Mouse (Mus musculus) forebrain, embryonic 15.5 days (tissue): ENCODE measurements around the gene Topbp1. TPM values are rescaled to one million over a fixed set of nuclear protein-coding genes. Genes with fewer than 3 reads are reported as not detected.
A peak's percentile ranks its signal among the peaks of the same experiment; 100 is the strongest.
"Not testable (repeated sequence)": the region's sequence is repeated elsewhere in the genome, so short reads cannot be mapped to it uniquely, and the experiment has no call there.

ENCODE experiments used
- ATAC-seq: fragments of 200-750 bp; cut with Nextera tagmentation; replicated peaks from 2 replicates; pipeline ENCODE4 v1.8.0; 2017; ENCODE audit warnings: mild to moderate bottlenecking, moderate TSS enrichment, moderate library complexity
- H3K27ac ChIP-seq: fragments of 300-500 bp; sonication (generic); replicated peaks from 2 replicates; pipeline ENCODE4 v1.5.1; 2015; ENCODE audit warnings: mild to moderate bottlenecking, inconsistent platforms
- H3K27me3 ChIP-seq: fragments of 300-500 bp; sonication (generic); 2 replicates; pipeline ENCODE4 v1.6.1; 2015; ENCODE audit warnings: inconsistent platforms
- H3K36me3 ChIP-seq: fragments of 300-500 bp; sonication (generic); 2 replicates; pipeline ENCODE4 v1.6.1; 2015; ENCODE audit warnings: mild to moderate bottlenecking, inconsistent platforms
- H3K4me1 ChIP-seq: fragments of 300-500 bp; sonication (generic); 2 replicates; pipeline ENCODE4 v1.6.1; 2015; ENCODE audit warnings: inconsistent platforms
- H3K4me2 ChIP-seq: fragments of 300-500 bp; sonication (generic); replicated peaks from 2 replicates; pipeline ENCODE4 v1.6.1; 2015; ENCODE audit warnings: mild to moderate bottlenecking, inconsistent platforms
- H3K4me3 ChIP-seq: fragments of 300-500 bp; sonication (generic); 2 replicates; pipeline ENCODE4 v1.5.1; 2015; ENCODE audit warnings: mild to moderate bottlenecking, inconsistent platforms
- H3K9ac ChIP-seq: fragments of 300-500 bp; sonication (generic); replicated peaks from 2 replicates; pipeline ENCODE4 v1.6.1; 2015; ENCODE audit warnings: mild to moderate bottlenecking, inconsistent platforms
- H3K9me3 ChIP-seq: fragments of 300-500 bp; sonication (generic); 2 replicates; pipeline ENCODE4 v1.6.1; 2016; ENCODE audit warnings: inconsistent platforms
- WGBS: fragments of 180-500 bp; shearing (Covaris S2); methylation state at CpG from one replicate; pipeline ENCODE4 v1.1.7; 2015; ENCODE audit warnings: mixed read lengths; 5-methylcytosine and 5-hydroxymethylcytosine counted together
- polyA plus RNA-seq: library from polyadenylated mRNA; unstranded; fragments of >200 nt; fragmentation: Nextera tagmentation; extraction: Ambion mirVana; gene quantifications from 2 replicates; pipeline ENCODE4 v1.2.1, GENCODE M21; 2015

The Topbp1 gene
- polyA plus RNA-seq, 1 experiment from 2014 or later, result 38.4 TPM

- Histone ChIP-seq H3K4me1 (peaks cover 23% of the 10 kb centered on the region), H3K9me3 (no peaks in the 10 kb centered on the region), H3K27ac (no peak overlapping the region), H3K36me3 (no peaks in the 10 kb centered on the region), H3K4me3 (no peak overlapping the region), H3K27me3 (no peaks in the 10 kb centered on the region), H3K4me2 (no peak overlapping the region), H3K9ac (no peak overlapping the region)
- ATAC-seq, result no peak
- WGBS, result 86% methylated on average over 4 of the region's 4 CpGs
Measured at GRCm38 (mm10) chr9:103302239-103302638, 2.8 kb upstream of the Topbp1 start.

- no peak for ATAC-seq
- Histone ChIP-seq H3K27me3 (no peaks in the 10 kb centered on the region), H3K9ac (no peak overlapping the region), H3K27ac (no peak overlapping the region), H3K36me3 (no peaks in the 10 kb centered on the region), H3K4me1 (peaks cover 26% of the 10 kb centered on the region), H3K4me3 (no peak overlapping the region), H3K4me2 (no peak overlapping the region), H3K9me3 (no peaks in the 10 kb centered on the region)
- WGBS, result 56% methylated on average over 3 of the region's 3 CpGs
Measured at GRCm38 (mm10) chr9:103302666-103303065, 2.3 kb upstream of the Topbp1 start.

- Histone ChIP-seq H3K36me3 (peaks cover 14% of the 10 kb centered on the region), H3K27me3 (no peaks in the 10 kb centered on the region), H3K4me1 (peaks cover 28% of the 10 kb centered on the region), H3K4me2 (peak overlapping the region; percentile 79), H3K27ac (peak overlapping the region; percentile 51; the same call in 1 of the 2 replicates), H3K9me3 (no peaks in the 10 kb centered on the region), H3K9ac (peak overlapping the region; percentile 80), H3K4me3 (peak overlapping the region; percentile 97)
- peak; percentile 74 for ATAC-seq
- under 1% methylated on average over 40 of the region's 40 CpGs for whole genome bisulfite sequencing
Measured at GRCm38 (mm10) chr9:103305332-103306041, 472 bp downstream of the Topbp1 start.

- no peak overlapping the region for H3K9ac ChIP-seq
- H3K9me3 ChIP-seq, result no peaks in the 10 kb centered on the region
- 82% methylated on average over 6 of the region's 6 CpGs for WGBS
- H3K4me3 ChIP-seq, result no peak overlapping the region
- H3K27me3 ChIP-seq, result no peaks in the 10 kb centered on the region
- H3K4me2 ChIP-seq, result no peak overlapping the region
- peaks cover 22% of the 10 kb centered on the region for H3K4me1 ChIP-seq
- H3K27ac ChIP-seq, result no peak overlapping the region
- ATAC-seq, result no peak
- peaks cover 46% of the 10 kb centered on the region for H3K36me3 ChIP-seq
Measured at GRCm38 (mm10) chr9:103309832-103310231, 4.8 kb downstream of the Topbp1 start.

- Histone ChIP-seq H3K9me3 (no peaks in the 10 kb centered on the region), H3K9ac (no peak overlapping the region), H3K4me1 (no peaks in the 10 kb centered on the region), H3K4me3 (no peak overlapping the region), H3K27ac (no peak overlapping the region), H3K36me3 (peaks cover 82% of the 10 kb centered on the region), H3K27me3 (no peaks in the 10 kb centered on the region), H3K4me2 (no peak overlapping the region)
- no peak for ATAC-seq
- WGBS, result 64% methylated on average over 1 of the region's 2 CpGs
Measured at GRCm38 (mm10) chr9:103324678-103325077, 19.7 kb downstream of the Topbp1 start.

GRCm38 (mm10) chr9:103326449-103326848, 21.4 kb downstream of the Topbp1 start:
- no peak for ATAC-seq
- Histone ChIP-seq H3K4me2 (no peak overlapping the region), H3K27me3 (no peaks in the 10 kb centered on the region), H3K4me3 (no peak overlapping the region), H3K36me3 (peaks cover 69% of the 10 kb centered on the region), H3K4me1 (no peaks in the 10 kb centered on the region), H3K9ac (no peak overlapping the region), H3K27ac (no peak overlapping the region), H3K9me3 (no peaks in the 10 kb centered on the region)
- 93% methylated on average over 9 of the region's 9 CpGs for WGBS

GRCm38 (mm10) chr9:103332663-103333062, 27.6 kb downstream of the Topbp1 start:
- 94% methylated on average over 6 of the region's 6 CpGs for WGBS
- ATAC-seq, result no peak
- H3K27me3 ChIP-seq, result no peaks in the 10 kb centered on the region

GRCm38 (mm10) chr9:103336912-103337311, 31.9 kb downstream of the Topbp1 start:
- no peak for ATAC-seq
- H3K36me3 ChIP-seq, result peaks cover 79% of the 10 kb centered on the region
- no peak overlapping the region for H3K9ac ChIP-seq
- H3K9me3 ChIP-seq, result no peaks in the 10 kb centered on the region
- H3K27me3 ChIP-seq, result no peaks in the 10 kb centered on the region
- no peak overlapping the region for H3K27ac ChIP-seq
- H3K4me1 ChIP-seq, result no peaks in the 10 kb centered on the region
- no peak overlapping the region for H3K4me3 ChIP-seq
- no peak overlapping the region for H3K4me2 ChIP-seq

More at GRCm38 (mm10) chr9:103332663-103333062, 27.6 kb downstream of the Topbp1 start:
- no peak overlapping the region for H3K4me2 ChIP-seq
- H3K36me3 ChIP-seq, result peaks cover 67% of the 10 kb centered on the region
- H3K4me1 ChIP-seq, result no peaks in the 10 kb centered on the region
- no peak overlapping the region for H3K4me3 ChIP-seq
- H3K27ac ChIP-seq, result no peak overlapping the region
- no peaks in the 10 kb centered on the region for H3K9me3 ChIP-seq
- H3K9ac ChIP-seq, result no peak overlapping the region

- Histone ChIP-seq H3K27ac (no peak overlapping the region), H3K4me2 (no peak overlapping the region), H3K36me3 (peaks cover 72% of the 10 kb centered on the region), H3K4me1 (no peaks in the 10 kb centered on the region), H3K4me3 (no peak overlapping the region), H3K27me3 (no peaks in the 10 kb centered on the region), H3K9me3 (no peaks in the 10 kb centered on the region), H3K9ac (no peak overlapping the region)
- no peak for ATAC-seq
- 92% methylated on average over 4 of the region's 4 CpGs for WGBS
Measured at GRCm38 (mm10) chr9:103347045-103347444, 42.0 kb downstream of the Topbp1 start.

- no peaks in the 10 kb centered on the region for H3K9me3 ChIP-seq
- H3K4me2 ChIP-seq, result no peak overlapping the region
- no peak overlapping the region for H3K9ac ChIP-seq
- H3K36me3 ChIP-seq, result peaks cover 64% of the 10 kb centered on the region
- H3K27ac ChIP-seq, result no peak overlapping the region
- no peaks in the 10 kb centered on the region for H3K4me1 ChIP-seq
- no peak overlapping the region for H3K4me3 ChIP-seq
- ATAC-seq, result no peak
- WGBS, result 82% methylated on average over 1 of the region's 1 CpGs
- no peaks in the 10 kb centered on the region for H3K27me3 ChIP-seq
Measured at GRCm38 (mm10) chr9:103347996-103348490, 43.0 kb downstream of the Topbp1 start.

- Histone ChIP-seq H3K9ac (no peak overlapping the region), H3K27me3 (no peaks in the 10 kb centered on the region), H3K9me3 (no peaks in the 10 kb centered on the region), H3K4me2 (no peak overlapping the region), H3K36me3 (peaks cover 56% of the 10 kb centered on the region), H3K4me3 (no peak overlapping the region), H3K27ac (no peak overlapping the region), H3K4me1 (no peaks in the 10 kb centered on the region)
- no peak for ATAC-seq
Measured at GRCm38 (mm10) chr9:103348791-103349190, 43.8 kb downstream of the Topbp1 start.

GRCm38 (mm10) chr9:103353500-103354260, 48.7 kb downstream of the Topbp1 start:
- H3K4me1 ChIP-seq, ATAC-seq, H3K27ac ChIP-seq, H3K4me2 ChIP-seq, H3K9ac ChIP-seq, H3K27me3 ChIP-seq, H3K4me3 ChIP-seq, H3K9me3 ChIP-seq: not testable (repeated sequence)
- WGBS, result 87% methylated on average over 7 of the region's 7 CpGs
- peaks cover 45% of the 10 kb centered on the region for H3K36me3 ChIP-seq
